Mouse (Mus musculus): ENCODE measurements at regions not wholly inside any gene's neighbourhood (a gene's known extent, or its start where the extent isn't known, plus 50 kb on each side); places are given as distances from the start of the nearest gene placed in this dataset.

GRCm38 (mm10) chr2:75154448-75154847 lies 328.8 kb downstream of the Mtx2 start:
- in situ Hi-C loops (cut with MboI; ENCODE audit: low pct_ligation_motif_present, low pct_unique_long_range_greater_than_20kb, low sequenced_read_pairs) = no loop called here
- TF ChIP-seq JUND (conservative IDR thresholded peaks at IDR 0.05; ENCODE audit: low read depth, low read length) (no peak), NELFE (IDR thresholded peaks at IDR 0.05; ENCODE audit: low read depth, low read length) (no peak), ZMIZ1 (IDR thresholded peaks at IDR 0.05; ENCODE audit: low read depth, low read length) (no peak), E2F4 (IDR thresholded peaks at IDR 0.05; ENCODE audit: insufficient replicate concordance, low read depth, low read length) (no peak), CHD1 (IDR thresholded peaks at IDR 0.05; ENCODE audit: low read depth, low read length) (no peak), KAT2A (IDR thresholded peaks at IDR 0.05; ENCODE audit: insufficient replicate concordance, low read length) (no peak), ELF1 (IDR thresholded peaks at IDR 0.05; ENCODE audit: low read depth, low read length) (no peak), MAFK (IDR thresholded peaks at IDR 0.05; ENCODE audit: insufficient replicate concordance, low read length) (no peak), POLR2AphosphoS2 (IDR thresholded peaks at IDR 0.05; ENCODE audit: low read depth, low read length) (no peak), JUN (IDR thresholded peaks at IDR 0.05; ENCODE audit: insufficient read depth, low read depth, low read length) (no peak), ZNF384 (IDR thresholded peaks at IDR 0.05; ENCODE audit: low read depth, low read length) (no peak), UBTF (IDR thresholded peaks at IDR 0.05; ENCODE audit: low read depth, low read length) (no peak), ETS1 (conservative IDR thresholded peaks at IDR 0.05; ENCODE audit: low read depth, low read length) (no peak), SMC3 (IDR thresholded peaks at IDR 0.05; ENCODE audit: low read depth, low read length) (no peak), TCF12 (IDR thresholded peaks at IDR 0.05; ENCODE audit: low read depth, low read length) (no peak), IRF4 (IDR thresholded peaks at IDR 0.05; ENCODE audit: low read depth, low read length) (no peak), PAX5 (IDR thresholded peaks at IDR 0.05; ENCODE audit: low read length) (no peak), SIN3A (IDR thresholded peaks at IDR 0.05; ENCODE audit: low read length) (no peak), TBP (conservative IDR thresholded peaks at IDR 0.05; ENCODE audit: low read depth, low read length) (no peak)
- H3K27ac ChIP-seq (ENCODE audit: insufficient read depth, low read depth) = no peak overlapping the region
- H3K9ac ChIP-seq (ENCODE audit: insufficient read depth, low read depth) = peak overlapping the region; percentile 39; the same call in 1 of the 2 replicates
- H3K36me3 ChIP-seq (replicated peaks in 1 of 2; ENCODE audit: control insufficient read depth in 1 of 2, insufficient read depth in 1 of 2, low read length in 1 of 2) = no peaks in the 10 kb centered on the region
- peak overlapping the region; percentile 72; the same call in 1 of the 2 replicates for H3K4me2 ChIP-seq (ENCODE audit: insufficient read depth, low read depth, poor library complexity, severe bottlenecking)
- H3K9me3 ChIP-seq (replicated peaks; ENCODE audit: low read length) = no peaks in the 10 kb centered on the region
- no peaks in the 10 kb centered on the region for H3K27me3 ChIP-seq (replicated peaks)
- no peak for DNase-seq (ENCODE audit: extremely low read depth)
- H3K4me3 ChIP-seq (replicated peaks in 1 of 3; ENCODE audit: low read depth in 2 of 3, low read length in 2 of 3, poor library complexity in 1 of 3) = no peak overlapping the region
- 0 out of 4 replicates have a peak, but pooled peaks cover 0 to 4% of the 10 kb centered on the region in 2 experiments for H3K4me1 ChIP-seq (ENCODE audit: control insufficient read depth in 1 of 2, insufficient read depth in 2 of 2)
- H3K79me2 ChIP-seq (replicated peaks; ENCODE audit: control insufficient read depth, extremely low read depth, insufficient read depth, poor library complexity, severe bottlenecking) = no peaks in the 10 kb centered on the region
- dilution Hi-C loops (cut with MboI; ENCODE audit: extremely low pct_ligation_motif_present, extremely low pct_unique_long_range_greater_than_20kb, low sequenced_read_pairs) = no loop called here

GRCm38 (mm10) chr2:75158581-75158980 lies 333.0 kb downstream of the Mtx2 start:
- no peaks in the 10 kb centered on the region for H3K27me3 ChIP-seq (replicated peaks)
- H3K4me1 ChIP-seq (ENCODE audit: control insufficient read depth in 1 of 2, insufficient read depth in 2 of 2) = 0 out of 4 replicates have a peak, but pooled peaks cover 0 to 4% of the 10 kb centered on the region in 2 experiments
- H3K79me2 ChIP-seq (replicated peaks; ENCODE audit: control insufficient read depth, extremely low read depth, insufficient read depth, poor library complexity, severe bottlenecking) = no peaks in the 10 kb centered on the region
- no peak overlapping the region for H3K27ac ChIP-seq (ENCODE audit: insufficient read depth, low read depth)
- H3K9ac ChIP-seq (ENCODE audit: insufficient read depth, low read depth) = no peak overlapping the region
- H3K9me3 ChIP-seq (replicated peaks; ENCODE audit: low read length) = no peaks in the 10 kb centered on the region
- dilution Hi-C loops (cut with MboI; ENCODE audit: extremely low pct_ligation_motif_present, extremely low pct_unique_long_range_greater_than_20kb, low sequenced_read_pairs) (no loop called here), in situ Hi-C loops (cut with MboI; ENCODE audit: low pct_ligation_motif_present, low pct_unique_long_range_greater_than_20kb, low sequenced_read_pairs) (no loop called here)
- no peaks in the 10 kb centered on the region for H3K36me3 ChIP-seq (replicated peaks in 1 of 2; ENCODE audit: control insufficient read depth in 1 of 2, insufficient read depth in 1 of 2, low read length in 1 of 2)
- H3K4me3 ChIP-seq (replicated peaks in 1 of 3; ENCODE audit: low read depth in 2 of 3, low read length in 2 of 3, poor library complexity in 1 of 3) = no peak overlapping the region
- TF ChIP-seq ZC3H11A (IDR thresholded peaks at IDR 0.05; ENCODE audit: low read depth, low read length) (no peak), POLR2AphosphoS2 (IDR thresholded peaks at IDR 0.05; ENCODE audit: low read depth, low read length) (no peak), ELF1 (IDR thresholded peaks at IDR 0.05; ENCODE audit: low read depth, low read length) (no peak), MAX (IDR thresholded peaks at IDR 0.05; ENCODE audit: low read length) (no peak), MAZ (IDR thresholded peaks at IDR 0.05; ENCODE audit: low read depth, low read length) (no peak), EP300 (IDR thresholded peaks at IDR 0.05; ENCODE audit: low read length) (no peak), ZMIZ1 (IDR thresholded peaks at IDR 0.05; ENCODE audit: low read depth, low read length) (no peak), IRF4 (IDR thresholded peaks at IDR 0.05; ENCODE audit: low read depth, low read length) (no peak)
- no peak overlapping the region for H3K4me2 ChIP-seq (ENCODE audit: insufficient read depth, low read depth, poor library complexity, severe bottlenecking)
- no peak for DNase-seq (ENCODE audit: extremely low read depth)
